Mouse (Mus musculus): ENCODE measurements around the gene Zfp692.
"Not testable (repeated sequence)": the region's sequence is repeated elsewhere in the genome, so short reads cannot be mapped to it uniquely, and the experiment has no call there.

Zfp692 gene

GRCm38 (mm10) chr11:58306860-58307308 is at the start of gene Zfp692:
Gene Zfp692 (plus strand): TSS chr11:58307069.
- DNase-seq, result peak; percentile 94 to 95

- no peak for DNase-seq
Observed at GRCm38 (mm10) chr11:58257816-58258215, 49.1 kb upstream of the Zfp692 start.

GRCm38 (mm10) chr11:58260156-58260555 is 46.7 kb upstream of the Zfp692 start:
- no peak for DNase-seq

GRCm38 (mm10) chr11:58261826-58262225 is 45.0 kb upstream of the Zfp692 start:
- DNase-seq, result no peak

GRCm38 (mm10) chr11:58262336-58262735 is 44.5 kb upstream of the Zfp692 start:
- DNase-seq, result no peak

GRCm38 (mm10) chr11:58263516-58263915 is 43.4 kb upstream of the Zfp692 start:
- no peak for DNase-seq

- no peak for DNase-seq
Observed at GRCm38 (mm10) chr11:58264546-58264945, 42.3 kb upstream of the Zfp692 start.

GRCm38 (mm10) chr11:58268285-58268684 is 38.6 kb upstream of the Zfp692 start:
- DNase-seq, result no peak

- DNase-seq, result no peak
Observed at GRCm38 (mm10) chr11:58274572-58274971, 32.3 kb upstream of the Zfp692 start, which contains the start of gene 4930438A08Rik. Gene 4930438A08Rik (plus strand): TSS chr11:58274799.

- no peak for DNase-seq
Observed at GRCm38 (mm10) chr11:58275756-58276155, 31.1 kb upstream of the Zfp692 start.

- DNase-seq, result no peak
Observed at GRCm38 (mm10) chr11:58281970-58282496, 24.8 kb upstream of the Zfp692 start.

GRCm38 (mm10) chr11:58282518-58282917 is 24.4 kb upstream of the Zfp692 start:
- DNase-seq, result no peak

GRCm38 (mm10) chr11:58289992-58290682 is 16.7 kb upstream of the Zfp692 start:
- DNase-seq, result no peak

- no peak for DNase-seq
Observed at GRCm38 (mm10) chr11:58290812-58291211, 16.1 kb upstream of the Zfp692 start.

GRCm38 (mm10) chr11:58292791-58293190 is 14.1 kb upstream of the Zfp692 start:
- DNase-seq, result no peak

GRCm38 (mm10) chr11:58297396-58297795 is 9.5 kb upstream of the Zfp692 start:
- no peak for DNase-seq

- DNase-seq, result peak; percentile 67 to 82
Observed at GRCm38 (mm10) chr11:58301057-58301456, 5.8 kb upstream of the Zfp692 start.

- peak; percentile 97 to 99 for DNase-seq
Observed at GRCm38 (mm10) chr11:58301837-58302754, 4.8 kb upstream of the Zfp692 start.

GRCm38 (mm10) chr11:58302774-58303445 is 4.0 kb upstream of the Zfp692 start:
- no peak for DNase-seq

GRCm38 (mm10) chr11:58303594-58303993 is 3.3 kb upstream of the Zfp692 start:
- DNase-seq, result no peak

- not testable (repeated sequence) for DNase-seq
Observed at GRCm38 (mm10) chr11:58305299-58305698, 1.6 kb upstream of the Zfp692 start.

GRCm38 (mm10) chr11:58307411-58308080 is 677 bp downstream of the Zfp692 start:
- peak; percentile 58 to 73 for DNase-seq
